15 mouse cellular contexts compared by ENCODE assay signal in the genomic region with DNA sequence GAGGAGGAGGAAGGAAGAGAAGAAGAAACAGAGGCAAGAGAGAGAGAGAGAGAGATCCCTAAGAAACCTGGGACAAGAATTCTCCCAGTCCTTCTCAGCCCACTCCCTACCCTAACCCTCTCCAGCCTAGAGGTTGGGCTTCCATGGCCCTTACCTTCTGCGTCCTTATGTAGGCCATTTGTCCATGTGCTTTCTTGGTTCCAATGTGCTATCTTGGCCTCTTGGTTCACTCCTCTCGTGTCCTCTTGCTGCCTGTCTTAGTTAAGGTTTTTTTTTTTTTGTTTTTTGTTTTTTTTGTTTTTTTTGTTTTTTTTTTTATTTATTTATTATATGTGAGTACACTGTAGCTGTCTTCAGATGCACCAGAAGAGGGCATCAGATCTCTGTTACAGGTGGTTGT.
"Had no signal": no experiment of that assay in that cellular context is flagged by ENCODE, and none has a peak within 500 bp of the region (broad histone marks: within the 10 kb centered on the region; RNA-seq: fewer than 3 reads in every experiment).

No protein-coding gene starts in this region.

- H3K9me3 ChIP-seq: neural tube, embryonic 15.5 days; stomach, embryonic 15.5 days had no signal

- H3K4me1 ChIP-seq: neural tube, embryonic 15.5 days; stomach, embryonic 15.5 days had no signal

- H3K27me3 ChIP-seq: neural tube, embryonic 15.5 days; stomach, embryonic 15.5 days had no signal

- H3K27ac ChIP-seq: neural tube, embryonic 15.5 days; stomach, embryonic 15.5 days; stomach, postnatal 0 days had no signal

- H3K36me3 ChIP-seq: neural tube, embryonic 15.5 days; stomach, embryonic 15.5 days had no signal

- DNase-seq: retina, postnatal 1 day; right cerebral cortex, adult 18-20 months; right cerebral cortex, postnatal 14 days; right cerebral cortex, postnatal 25 days; right cerebral cortex, postnatal 4 days; spleen, adult 18-20 months; thymus, adult 18-20 months; thymus, adult 2 months; thymus, postnatal 14 days; thymus, postnatal 25 days; thymus, postnatal 36 days; thymus, postnatal 4 days had no signal

- H3K9ac ChIP-seq: neural tube, embryonic 15.5 days; stomach, embryonic 15.5 days had no signal

- H3K4me3 ChIP-seq: neural tube, embryonic 15.5 days; stomach, embryonic 15.5 days had no signal
